Comparison of ENCODE assay signal across 15 mouse cellular contexts in the genomic region with DNA sequence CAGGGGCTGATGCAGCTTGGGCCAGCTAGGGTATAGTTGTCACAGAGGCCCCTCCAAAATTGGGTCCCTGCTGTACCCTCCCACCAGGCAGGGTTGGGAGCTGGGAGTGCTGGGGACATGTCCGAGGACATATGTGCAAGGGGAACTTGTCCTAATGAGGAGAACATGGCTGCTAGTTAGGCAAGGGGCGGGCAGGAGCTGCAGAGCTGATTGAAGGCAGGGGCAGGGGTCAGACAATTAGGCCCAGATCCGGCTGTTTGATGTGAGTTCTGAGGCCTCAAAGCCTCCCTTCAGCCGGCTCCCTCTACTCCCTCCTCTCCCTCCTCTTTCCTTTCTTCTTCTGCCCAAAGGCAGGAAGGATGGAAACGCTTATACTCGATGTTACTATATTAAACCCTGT. TPM values are rescaled to one million over a fixed set of nuclear protein-coding genes. Genes with fewer than 3 reads are reported as not detected.
A peak's percentile ranks its signal among the peaks of the same experiment; 100 is the strongest.
DNase-seq lines count a peak whose midpoint lies in the region; ATAC-seq and TF ChIP-seq lines count a peak whose summit lies in the region.
"Had no signal": no experiment of that assay in that cellular context is flagged by ENCODE, and none has a peak within 500 bp of the region (broad histone marks: within the 10 kb centered on the region; RNA-seq: fewer than 3 reads in every experiment).

No protein-coding gene starts in this region.

- TF ChIP-seq CTCF in layer of hippocampus, adult 2 months (conservative IDR thresholded peaks at IDR 0.05) = no peak
- TF ChIP-seq CTCF in hindbrain, postnatal 0 days (IDR thresholded peaks at IDR 0.05; ENCODE audit: low read depth) = no peak
- TF ChIP-seq CTCF in lung, postnatal 0 days (IDR thresholded peaks at IDR 0.05) = no peak

- DNase-seq in layer of hippocampus, adult 2 months (ENCODE audit: low spot score in 2 of 2) = no peak
- DNase-seq in layer of hippocampus, adult 8-10 months (ENCODE audit: low spot score in 2 of 2) = no peak
- DNase-seq in hindbrain, postnatal 0 days (ENCODE audit: low spot score) = no peak
- no peak for DNase-seq in right cerebral cortex, postnatal 36 days (ENCODE audit: low spot score in 2 of 2)
- no peak for DNase-seq in lung, postnatal 0 days (ENCODE audit: low spot score)
- no peak for DNase-seq in kidney, adult 9 months
- DNase-seq: cerebellum, adult 9-11 months; gastrocnemius, postnatal 25 days; kidney, adult 18-20 months; left cerebral cortex, postnatal 4 days; spleen, adult 18-20 months had no signal

- no peaks in the 10 kb centered on the region for H3K27me3 ChIP-seq in forebrain, embryonic 12.5 days
- H3K27me3 ChIP-seq in hindbrain, postnatal 0 days (ENCODE audit: insufficient read depth, low read length) = no peaks in the 10 kb centered on the region
- H3K27me3 ChIP-seq in neural tube, embryonic 13.5 days = no peaks in the 10 kb centered on the region; the same call in 1 of the 2 replicates
- no peaks in the 10 kb centered on the region for H3K27me3 ChIP-seq in lung, postnatal 0 days (replicated peaks; ENCODE audit: insufficient read depth, low read length)

- H3K36me3 ChIP-seq in forebrain, embryonic 12.5 days (replicated peaks) = no peaks in the 10 kb centered on the region; the same call in 1 of the 2 replicates
- H3K36me3 ChIP-seq in hindbrain, postnatal 0 days (ENCODE audit: insufficient read depth, low read length) = no peaks in the 10 kb centered on the region; the same call in 1 of the 2 replicates
- no peaks in the 10 kb centered on the region for H3K36me3 ChIP-seq in neural tube, embryonic 13.5 days
- H3K36me3 ChIP-seq in lung, postnatal 0 days (ENCODE audit: insufficient read depth, low read length) = no peaks in the 10 kb centered on the region

- peaks cover 71% of the 10 kb centered on the region for H3K4me1 ChIP-seq in forebrain, embryonic 12.5 days
- H3K4me1 ChIP-seq in hindbrain, postnatal 0 days (ENCODE audit: insufficient read depth, low read length) = peaks cover 2% of the 10 kb centered on the region; the same call in 1 of the 2 replicates
- H3K4me1 ChIP-seq in neural tube, embryonic 13.5 days (replicated peaks) = peaks cover 67% of the 10 kb centered on the region
- H3K4me1 ChIP-seq in lung, postnatal 0 days (ENCODE audit: insufficient read depth, low read depth, low read length) = no peaks in the 10 kb centered on the region

- peak overlapping the region; percentile 77 for H3K27ac ChIP-seq in layer of hippocampus, adult 2 months
- peak overlapping the region; percentile 73 for H3K27ac ChIP-seq in forebrain, embryonic 12.5 days
- peak overlapping the region; percentile 20; the same call in 1 of the 2 replicates for H3K27ac ChIP-seq in hindbrain, postnatal 0 days
- H3K27ac ChIP-seq in neural tube, embryonic 13.5 days (replicated peaks) = peak overlapping the region; percentile 38; the same call in 1 of the 2 replicates
- no peak overlapping the region for H3K27ac ChIP-seq in lung, postnatal 0 days (ENCODE audit: low read length)

- H3K9ac ChIP-seq in forebrain, embryonic 12.5 days = no peak overlapping the region
- H3K9ac ChIP-seq in hindbrain, postnatal 0 days (replicated peaks; ENCODE audit: low read length) = no peak overlapping the region
- H3K9ac ChIP-seq in neural tube, embryonic 13.5 days = no peak overlapping the region
- no peak overlapping the region for H3K9ac ChIP-seq in lung, postnatal 0 days (replicated peaks; ENCODE audit: low read depth)
- H3K9ac ChIP-seq: lung, embryonic 14.5 days had no signal

- no peak for ATAC-seq in forebrain, embryonic 12.5 days (ENCODE audit: low FRiP score)
- ATAC-seq in hindbrain, postnatal 0 days = no peak
- no peak for ATAC-seq in neural tube, embryonic 13.5 days (ENCODE audit: low read depth)
- no peak for ATAC-seq in lung, postnatal 0 days

- no peak for TF ChIP-seq EP300 in lung, postnatal 0 days (IDR thresholded peaks at IDR 0.05)

- no peaks in the 10 kb centered on the region for H3K9me3 ChIP-seq in forebrain, embryonic 12.5 days
- no peaks in the 10 kb centered on the region for H3K9me3 ChIP-seq in hindbrain, postnatal 0 days (ENCODE audit: low read length)
- H3K9me3 ChIP-seq in neural tube, embryonic 13.5 days = no peaks in the 10 kb centered on the region
- H3K9me3 ChIP-seq in lung, postnatal 0 days (ENCODE audit: low read length) = no peaks in the 10 kb centered on the region
- H3K9me3 ChIP-seq: G1E had no signal

- no peak overlapping the region for H3K4me3 ChIP-seq in layer of hippocampus, adult 2 months
- H3K4me3 ChIP-seq in forebrain, embryonic 12.5 days (replicated peaks) = no peak overlapping the region
- no peak overlapping the region for H3K4me3 ChIP-seq in hindbrain, postnatal 0 days (ENCODE audit: low read length)
- H3K4me3 ChIP-seq in neural tube, embryonic 13.5 days = no peak overlapping the region
- no peak overlapping the region for H3K4me3 ChIP-seq in lung, postnatal 0 days (ENCODE audit: low read depth, low read length)

- H3K4me2 ChIP-seq in forebrain, embryonic 12.5 days = no peak overlapping the region
- no peak overlapping the region for H3K4me2 ChIP-seq in hindbrain, postnatal 0 days (ENCODE audit: low read depth, low read length)
- H3K4me2 ChIP-seq in neural tube, embryonic 13.5 days = no peak overlapping the region
- H3K4me2 ChIP-seq in lung, postnatal 0 days (replicated peaks; ENCODE audit: low read depth, low read length) = no peak overlapping the region
- H3K4me2 ChIP-seq: lung, embryonic 14.5 days had no signal

- 7% methylated on average over 6 of the region's 6 CpGs for WGBS in forebrain, embryonic 12.5 days
- 37% methylated on average over 6 of the region's 6 CpGs for WGBS in hindbrain, postnatal 0 days
- WGBS in neural tube, embryonic 13.5 days = 20% methylated on average over 6 of the region's 6 CpGs
- 47% methylated on average over 6 of the region's 6 CpGs for WGBS in lung, postnatal 0 days

RNA-seq across cellular contexts. Expression of a gene that starts 25.1 kb away (rescaled TPM):
- 10 to 100 TPM; 39.0 to 40.4 TPM for total RNA-seq in layer of hippocampus, adult 2 months (2021)
- total RNA-seq in layer of hippocampus, adult 8-10 months (2022) = 10 to 100 TPM; 38.0 to 39.9 (median 39.4) TPM
- 73.1 and 76.4 TPM in 2 replicates for polyA plus RNA-seq in forebrain, embryonic 12.5 days (2016; fragmentation: Nextera tagmentation; extraction: Ambion mirVana)
- 67.5 and 75.5 TPM in 2 replicates for total RNA-seq in hindbrain, postnatal 0 days (2014; rRNA removed)
- 76.5 and 81.4 TPM in 2 replicates for polyA plus RNA-seq in hindbrain, postnatal 0 days (2015; fragmentation: Nextera tagmentation; extraction: Ambion mirVana)
- 67.3 and 70.8 TPM in 2 replicates for polyA plus RNA-seq in neural tube, embryonic 13.5 days (2015; fragmentation: Nextera tagmentation; extraction: Ambion mirVana)
- 37.0 and 37.8 TPM in 2 replicates for polyA plus RNA-seq in lung, postnatal 0 days (2015; fragmentation: Nextera tagmentation; extraction: Ambion mirVana)
